In genomic region chr17:28801474-28802005, GRCm38 (mm10) we compare ENCODE assay signal across 8 mouse cellular contexts. TPM values are rescaled to one million over a fixed set of nuclear protein-coding genes. Genes with fewer than 3 reads are reported as not detected.
DNase-seq lines count a peak whose midpoint lies in the region; ATAC-seq and TF ChIP-seq lines count a peak whose summit lies in the region.

No protein-coding gene starts in this region.

- TF ChIP-seq CTCF in small intestine, adult 2 months (IDR thresholded peaks at IDR 0.05; ENCODE audit: extremely low read depth, insufficient read length, insufficient replicate concordance, low read depth, low read length), result no peak

- H3K9me3 ChIP-seq in embryonic facial prominence, embryonic 12.5 days, result no peaks in the 10 kb centered on the region
- no peaks in the 10 kb centered on the region for H3K9me3 ChIP-seq in limb, embryonic 11.5 days (ENCODE audit: control insufficient read depth, low read length)
- no peaks in the 10 kb centered on the region for H3K9me3 ChIP-seq in midbrain, embryonic 13.5 days

- DNase-seq in 3T3-L1 (ENCODE audit: low read depth, low spot score), result peak; percentile 98
- peak; percentile 99 to 100 for DNase-seq in adrenal gland, postnatal 36 days
- DNase-seq in heart, adult 18-20 months, result peak; percentile 99
- peak; percentile 98 for DNase-seq in kidney, adult 18-20 months
- peak; percentile 100 for DNase-seq in limb, embryonic 11.5 days (ENCODE audit: low spot score)

- peaks cover 10% of the 10 kb centered on the region for H3K36me3 ChIP-seq in embryonic facial prominence, embryonic 12.5 days
- H3K36me3 ChIP-seq in limb, embryonic 11.5 days (ENCODE audit: control insufficient read depth, insufficient read depth, low read length), result peaks cover 8% of the 10 kb centered on the region
- H3K36me3 ChIP-seq in midbrain, embryonic 13.5 days, result peaks cover 9% of the 10 kb centered on the region
- H3K36me3 ChIP-seq in small intestine, adult 2 months (ENCODE audit: control insufficient read depth, insufficient read depth, low read length), result peaks cover 7% of the 10 kb centered on the region

- 2% methylated on average over 19 of the region's 42 CpGs for WGBS in embryonic facial prominence, embryonic 12.5 days
- 0% methylated on average over 41 of the region's 42 CpGs for WGBS in limb, embryonic 11.5 days
- WGBS in midbrain, embryonic 13.5 days, result 2% methylated on average over 38 of the region's 42 CpGs
- 1% methylated on average over 39 of the region's 42 CpGs for WGBS in small intestine, adult 2 months

- peak overlapping the region; percentile 85 for H3K4me3 ChIP-seq in embryonic facial prominence, embryonic 12.5 days
- peak overlapping the region; percentile 75 for H3K4me3 ChIP-seq in limb, embryonic 11.5 days (ENCODE audit: low read depth, low read length)
- H3K4me3 ChIP-seq in midbrain, embryonic 13.5 days (replicated peaks), result peak overlapping the region; percentile 74
- H3K4me3 ChIP-seq in small intestine, adult 2 months (ENCODE audit: low read depth, low read length), result peak overlapping the region; percentile 80

- H3K4me1 ChIP-seq in embryonic facial prominence, embryonic 12.5 days, result peaks cover 23% of the 10 kb centered on the region
- H3K4me1 ChIP-seq in limb, embryonic 11.5 days (ENCODE audit: control insufficient read depth, insufficient read depth, low read length), result peaks cover 2% of the 10 kb centered on the region; the same call in 1 of the 2 replicates
- peaks cover 32% of the 10 kb centered on the region for H3K4me1 ChIP-seq in midbrain, embryonic 13.5 days (replicated peaks)
- peaks cover 12% of the 10 kb centered on the region for H3K4me1 ChIP-seq in small intestine, adult 2 months (ENCODE audit: control insufficient read depth, insufficient read depth, insufficient read length, low read length)

- ATAC-seq in embryonic facial prominence, embryonic 12.5 days (ENCODE audit: insufficient number of reproducible peaks, insufficient read depth, low FRiP score, low TSS enrichment), result peak; percentile 97
- ATAC-seq in limb, embryonic 11.5 days (ENCODE audit: insufficient number of reproducible peaks, low FRiP score, low TSS enrichment, low read depth), result peak; percentile 98
- peak; percentile 98 for ATAC-seq in midbrain, embryonic 13.5 days

- no peaks in the 10 kb centered on the region for H3K27me3 ChIP-seq in embryonic facial prominence, embryonic 12.5 days
- no peaks in the 10 kb centered on the region for H3K27me3 ChIP-seq in limb, embryonic 11.5 days (ENCODE audit: control insufficient read depth, insufficient read depth, low read length)
- no peaks in the 10 kb centered on the region for H3K27me3 ChIP-seq in midbrain, embryonic 13.5 days
- H3K27me3 ChIP-seq in small intestine, adult 2 months (ENCODE audit: control insufficient read depth, insufficient read depth, low read length), result no peaks in the 10 kb centered on the region

- H3K27ac ChIP-seq in embryonic facial prominence, embryonic 12.5 days, result peak overlapping the region; percentile 99
- H3K27ac ChIP-seq in limb, embryonic 11.5 days (replicated peaks; ENCODE audit: low read depth, low read length), result peak overlapping the region; percentile 97
- H3K27ac ChIP-seq in midbrain, embryonic 13.5 days, result peak overlapping the region; percentile 99
- H3K27ac ChIP-seq in small intestine, adult 2 months (ENCODE audit: insufficient read depth, low read depth, low read length), result no peak overlapping the region

- TF ChIP-seq POLR2A in small intestine, adult 2 months (IDR thresholded peaks at IDR 0.05; ENCODE audit: low read depth, low read length), result peak; percentile 90

- H3K4me2 ChIP-seq in embryonic facial prominence, embryonic 12.5 days (replicated peaks), result peak overlapping the region; percentile 96
- peak overlapping the region; percentile 94 for H3K4me2 ChIP-seq in limb, embryonic 11.5 days (ENCODE audit: low read depth, severe bottlenecking)
- peak overlapping the region; percentile 95 for H3K4me2 ChIP-seq in midbrain, embryonic 13.5 days (replicated peaks)

- H3K9ac ChIP-seq in embryonic facial prominence, embryonic 12.5 days, result peak overlapping the region; percentile 100
- peak overlapping the region; percentile 98 for H3K9ac ChIP-seq in limb, embryonic 11.5 days (ENCODE audit: low read length)
- H3K9ac ChIP-seq in midbrain, embryonic 13.5 days (replicated peaks), result peak overlapping the region; percentile 98

RNA-seq across cellular contexts. Expression of gene Brpf3, which starts 0.7 kb away (rescaled TPM):
- 100 to 1,000 TPM in 1 of 2 experiments, 10 to 100 TPM in 1; 64.8 to 101 TPM for total RNA-seq in adrenal gland, postnatal 36 days (2021)
- polyA plus RNA-seq in embryonic facial prominence, embryonic 12.5 days (2016; fragmentation: Nextera tagmentation; extraction: Ambion mirVana), result 14.7 and 16.5 TPM in 2 replicates
- 10 to 100 TPM; 14.8 to 19.6 TPM for total RNA-seq in heart, adult 18-20 months (2021)
- polyA plus RNA-seq in limb, embryonic 11.5 days (2014; fragmentation: Nextera tagmentation; extraction: Ambion mirVana), result 9.6 and 12.4 TPM in 2 replicates
- polyA plus RNA-seq in midbrain, embryonic 13.5 days (2015; fragmentation: Nextera tagmentation; extraction: Ambion mirVana), result 9.2 and 11.0 TPM in 2 replicates
- 39.3 and 109 TPM in 2 replicates for polyA plus RNA-seq in small intestine, adult 2 months (2012; rRNA removed)

RNA-seq across cellular contexts. Expression of gene Mapk13, which starts 32.4 kb away (rescaled TPM):
- total RNA-seq in adrenal gland, postnatal 36 days (2021), result 100 to 1,000 TPM in 1 of 2 experiments, 10 to 100 TPM in 1; 77.9 to 267 TPM
- polyA plus RNA-seq in embryonic facial prominence, embryonic 12.5 days (2016; fragmentation: Nextera tagmentation; extraction: Ambion mirVana), result 20.7 and 22.1 TPM in 2 replicates
- under 1 TPM in 1 of 2 experiments, not detected in 1; 0.46 TPM for total RNA-seq in heart, adult 18-20 months (2021)
- 4.9 and 5.0 TPM in 2 replicates for polyA plus RNA-seq in limb, embryonic 11.5 days (2014; fragmentation: Nextera tagmentation; extraction: Ambion mirVana)
- polyA plus RNA-seq in midbrain, embryonic 13.5 days (2015; fragmentation: Nextera tagmentation; extraction: Ambion mirVana), result 0.58 and 0.96 TPM in 2 replicates
- polyA plus RNA-seq in small intestine, adult 2 months (2012; rRNA removed), result 108 and 266 TPM in 2 replicates

RNA-seq across cellular contexts. Expression of gene Pnpla1, which starts 56.7 kb away (rescaled TPM):
- under 1 TPM in 1 of 2 experiments, not detected in 1; 0.23 TPM for total RNA-seq in adrenal gland, postnatal 36 days (2021)
- polyA plus RNA-seq in embryonic facial prominence, embryonic 12.5 days (2016; fragmentation: Nextera tagmentation; extraction: Ambion mirVana), result 0.05 and 0.06 TPM in 2 replicates
- total RNA-seq in heart, adult 18-20 months (2021), result not detected
- polyA plus RNA-seq in limb, embryonic 11.5 days (2014; fragmentation: Nextera tagmentation; extraction: Ambion mirVana), result not detected in 2 replicates
- not detected in 2 replicates for polyA plus RNA-seq in midbrain, embryonic 13.5 days (2015; fragmentation: Nextera tagmentation; extraction: Ambion mirVana)
- polyA plus RNA-seq in small intestine, adult 2 months (2012; rRNA removed), result 0.46 and 0.77 TPM in 2 replicates
